Mouse (Mus musculus): ENCODE data around the gene Fam214a. TPM values are rescaled to one million over a fixed set of nuclear protein-coding genes. Genes with fewer than 3 reads are reported as not detected.

Fam214a gene
- total RNA-seq, 2 experiments from 2014 or later, result 21.0 to 29.4 TPM

- intact Hi-C loops (cut with DNase I), result loop anchor here (5.0 kb wide), 1 partner anchor 42 kb away; the partner anchor contains the start of gene Fam214a
- Histone ChIP-seq H3K4me3 (no peak overlapping the region), H3K27ac (peak overlapping the region; percentile 40; the same call in 1 of the 2 replicates)
- no peak for TF ChIP-seq CTCF (IDR thresholded peaks at IDR 0.05)
- no peak for DNase-seq
These were observed 42.0 kb downstream of the Fam214a start for GRCm38 (mm10) chr9:74994611-74995257.

- no peak for DNase-seq
- no peak for TF ChIP-seq CTCF (IDR thresholded peaks at IDR 0.05)
- intact Hi-C loops (cut with DNase I), result no loop called here
- Histone ChIP-seq H3K27ac (no peak overlapping the region), H3K4me3 (no peak overlapping the region)
These were observed 43.7 kb downstream of the Fam214a start for GRCm38 (mm10) chr9:74996349-74996748.

- no peak for DNase-seq
- H3K4me3 ChIP-seq, result no peak overlapping the region
- TF ChIP-seq CTCF (IDR thresholded peaks at IDR 0.05), result no peak
- H3K27ac ChIP-seq, result no peak overlapping the region; the same call in 1 of the 2 replicates
- intact Hi-C loops (cut with DNase I), result no loop called here
These were observed 45.3 kb downstream of the Fam214a start for GRCm38 (mm10) chr9:74997976-74998375.

GRCm38 (mm10) chr9:75001006-75001405 lies 48.3 kb downstream of the Fam214a start:
- DNase-seq, result peak; percentile 70
- TF ChIP-seq CTCF (IDR thresholded peaks at IDR 0.05), result no peak
- intact Hi-C loops (cut with DNase I), result no loop called here
- H3K4me3 ChIP-seq, result peak overlapping the region; percentile 8; the same call in 1 of the 2 replicates
- peak overlapping the region; percentile 73 for H3K27ac ChIP-seq

GRCm38 (mm10) chr9:75001611-75002204 lies 49.0 kb downstream of the Fam214a start:
- peak; percentile 73 for DNase-seq
- peak overlapping the region; percentile 73 for H3K27ac ChIP-seq
- peak overlapping the region; percentile 8; the same call in 1 of the 2 replicates for H3K4me3 ChIP-seq
- intact Hi-C loops (cut with DNase I), result no loop called here
- TF ChIP-seq CTCF (IDR thresholded peaks at IDR 0.05), result no peak

GRCm38 (mm10) chr9:75002262-75002661 lies 49.6 kb downstream of the Fam214a start:
- DNase-seq, result peak; percentile 48
- TF ChIP-seq CTCF (IDR thresholded peaks at IDR 0.05), result no peak
- Histone ChIP-seq H3K4me3 (no peak overlapping the region), H3K27ac (peak overlapping the region; percentile 73)
- intact Hi-C loops (cut with DNase I), result no loop called here

GRCm38 (mm10) chr9:75004203-75004602 lies 51.5 kb downstream of the Fam214a start:
- no peak overlapping the region for H3K4me3 ChIP-seq
- intact Hi-C loops (cut with DNase I), result no loop called here

GRCm38 (mm10) chr9:75016591-75016990 lies 63.9 kb downstream of the Fam214a start:
- Histone ChIP-seq H3K27ac (no peak overlapping the region), H3K4me3 (no peak overlapping the region)
- no peak for TF ChIP-seq CTCF (IDR thresholded peaks at IDR 0.05)
- DNase-seq, result no peak
- intact Hi-C loops (cut with DNase I), result no loop called here

More at GRCm38 (mm10) chr9:75004203-75004602, 51.5 kb downstream of the Fam214a start:
- DNase-seq, result no peak
- TF ChIP-seq CTCF (IDR thresholded peaks at IDR 0.05), result no peak
- H3K27ac ChIP-seq, result peak overlapping the region; percentile 13; the same call in 1 of the 2 replicates

- intact Hi-C loops (cut with DNase I), result no loop called here
- H3K27ac ChIP-seq, result no peak overlapping the region
These were observed 66.5 kb downstream of the Fam214a start for GRCm38 (mm10) chr9:75019181-75019580.

GRCm38 (mm10) chr9:75019592-75019991 lies 66.9 kb downstream of the Fam214a start:
- no peak overlapping the region for H3K27ac ChIP-seq
- intact Hi-C loops (cut with DNase I), result no loop called here
- no peak for TF ChIP-seq CTCF (IDR thresholded peaks at IDR 0.05)
- no peak overlapping the region for H3K4me3 ChIP-seq
- no peak for DNase-seq

More at GRCm38 (mm10) chr9:75019181-75019580, 66.5 kb downstream of the Fam214a start:
- TF ChIP-seq CTCF (IDR thresholded peaks at IDR 0.05), result no peak
- no peak for DNase-seq
- no peak overlapping the region for H3K4me3 ChIP-seq

GRCm38 (mm10) chr9:75020561-75020960 lies 67.9 kb downstream of the Fam214a start:
- Histone ChIP-seq H3K4me3 (no peak overlapping the region), H3K27ac (no peak overlapping the region)
- no peak for TF ChIP-seq CTCF (IDR thresholded peaks at IDR 0.05)
- no peak for DNase-seq
- intact Hi-C loops (cut with DNase I), result no loop called here

GRCm38 (mm10) chr9:75022546-75022945 lies 69.9 kb downstream of the Fam214a start:
- no peak overlapping the region for H3K4me3 ChIP-seq
- intact Hi-C loops (cut with DNase I), result no loop called here
- peak overlapping the region; percentile 59 for H3K27ac ChIP-seq
- DNase-seq, result no peak
- no peak for TF ChIP-seq CTCF (IDR thresholded peaks at IDR 0.05)

GRCm38 (mm10) chr9:75023150-75023894 lies 70.6 kb downstream of the Fam214a start:
- no peak for TF ChIP-seq CTCF (IDR thresholded peaks at IDR 0.05)
- intact Hi-C loops (cut with DNase I), result no loop called here
- Histone ChIP-seq H3K4me3 (no peak overlapping the region), H3K27ac (peak overlapping the region; percentile 59; the same call in 1 of the 2 replicates)
- DNase-seq, result no peak

All from gastrocnemius, adult 2 months (tissue).